Mouse (Mus musculus) neural tube, embryonic 13.5 days (tissue): ENCODE data around the gene Dars2. TPM values are rescaled to one million over a fixed set of nuclear protein-coding genes. Genes with fewer than 3 reads are reported as not detected.

Source experiments
- ATAC-seq: fragments of 200-750 bp; cut with Nextera tagmentation; 2 replicates; pipeline ENCODE4 v1.8.0; 2017; ENCODE audit warnings: low read depth, mild to moderate bottlenecking, moderate TSS enrichment, moderate library complexity
- H3K27ac ChIP-seq: fragments of 300-500 bp; sonication (generic); replicated peaks from 2 replicates; pipeline ENCODE4 v1.5.1; 2015; ENCODE audit warnings: moderate library complexity, mild to moderate bottlenecking, inconsistent platforms
- H3K27me3 ChIP-seq: fragments of 300-500 bp; sonication (generic); 2 replicates; pipeline ENCODE4 v1.6.1; 2015; ENCODE audit warnings: mild to moderate bottlenecking, inconsistent platforms
- H3K36me3 ChIP-seq: fragments of 300-500 bp; sonication (generic); 2 replicates; pipeline ENCODE4 v1.6.1; 2015; ENCODE audit warnings: mild to moderate bottlenecking, inconsistent platforms
- H3K4me1 ChIP-seq: fragments of 300-500 bp; sonication (generic); replicated peaks from 2 replicates; pipeline ENCODE4 v1.6.1; 2015; ENCODE audit warnings: inconsistent platforms
- H3K4me2 ChIP-seq: fragments of 300-500 bp; sonication (generic); 2 replicates; pipeline ENCODE4 v1.6.1; 2015; ENCODE audit warnings: inconsistent platforms, mild to moderate bottlenecking, moderate library complexity
- H3K4me3 ChIP-seq: fragments of 300-500 bp; sonication (generic); 2 replicates; pipeline ENCODE4 v1.5.1; 2015; ENCODE audit warnings: mild to moderate bottlenecking, inconsistent platforms
- H3K9ac ChIP-seq: fragments of 300-500 bp; sonication (generic); 2 replicates; pipeline ENCODE4 v1.6.1; 2015; ENCODE audit warnings: moderate library complexity, mild to moderate bottlenecking, inconsistent platforms
- H3K9me3 ChIP-seq: fragments of 300-500 bp; sonication (generic); 2 replicates; pipeline ENCODE4 v1.6.1; 2016; ENCODE audit warnings: inconsistent platforms
- WGBS: fragments of 180-500 bp; shearing (Covaris S2); methylation state at CpG from one replicate; pipeline ENCODE4 v1.1.7; 2015; 5-methylcytosine and 5-hydroxymethylcytosine counted together
- polyA plus RNA-seq: library from polyadenylated mRNA; unstranded; fragments of >200 nt; fragmentation: Nextera tagmentation; extraction: Ambion mirVana; gene quantifications from 2 replicates; pipeline ENCODE4 v1.2.1, GENCODE M21; 2015

Dars2 gene
- polyA plus RNA-seq, 1 experiment from 2014 or later: 25.2 TPM

GRCm38 (mm10) chr1:161040855-161041254, 29.6 kb downstream of the Dars2 start:
- Histone ChIP-seq H3K27me3 (no peaks in the 10 kb centered on the region), H3K36me3 (peaks cover 75% of the 10 kb centered on the region), H3K27ac (0 out of 2 replicates have a peak overlapping the region, but pooled peaks have one; percentile 54)

GRCm38 (mm10) chr1:161040426-161040770, 30.1 kb downstream of the Dars2 start:
- Histone ChIP-seq H3K36me3 (peaks cover 70% of the 10 kb centered on the region), H3K4me3 (no peak overlapping the region), H3K9ac (no peak overlapping the region), H3K27ac (peak overlapping the region; percentile 54), H3K27me3 (no peaks in the 10 kb centered on the region), H3K4me1 (peaks cover 32% of the 10 kb centered on the region), H3K9me3 (no peaks in the 10 kb centered on the region), H3K4me2 (no peak overlapping the region)
- 65% methylated on average over 1 of the region's 1 CpGs for WGBS
- no peak for ATAC-seq

More at GRCm38 (mm10) chr1:161040855-161041254, 29.6 kb downstream of the Dars2 start:
- Histone ChIP-seq H3K4me2 (no peak overlapping the region), H3K9me3 (no peaks in the 10 kb centered on the region), H3K9ac (no peak overlapping the region), H3K4me3 (no peak overlapping the region), H3K4me1 (peaks cover 32% of the 10 kb centered on the region)
- no peak for ATAC-seq

GRCm38 (mm10) chr1:161039741-161040425, 30.6 kb downstream of the Dars2 start:
- no peaks in the 10 kb centered on the region for H3K27me3 ChIP-seq
- H3K4me3 ChIP-seq: no peak overlapping the region
- H3K9me3 ChIP-seq: no peaks in the 10 kb centered on the region
- peaks cover 65% of the 10 kb centered on the region for H3K36me3 ChIP-seq
- peak overlapping the region; percentile 54 for H3K27ac ChIP-seq
- peaks cover 32% of the 10 kb centered on the region for H3K4me1 ChIP-seq
- no peak overlapping the region for H3K4me2 ChIP-seq
- 13% methylated on average over 3 of the region's 3 CpGs for WGBS
- no peak for ATAC-seq
- no peak overlapping the region for H3K9ac ChIP-seq

- 0 out of 2 replicates have a peak overlapping the region, but pooled peaks have one; percentile 28 for H3K27ac ChIP-seq
- H3K4me2 ChIP-seq: no peak overlapping the region
- no peaks in the 10 kb centered on the region for H3K9me3 ChIP-seq
- no peak overlapping the region for H3K9ac ChIP-seq
- no peaks in the 10 kb centered on the region for H3K27me3 ChIP-seq
- ATAC-seq: no peak
- 4% methylated on average over 3 of the region's 3 CpGs for WGBS
- peaks cover 58% of the 10 kb centered on the region for H3K36me3 ChIP-seq
- H3K4me3 ChIP-seq: no peak overlapping the region
- peaks cover 32% of the 10 kb centered on the region for H3K4me1 ChIP-seq
These were observed 31.3 kb downstream of the Dars2 start for GRCm38 (mm10) chr1:161038968-161039721.

- peak overlapping the region; percentile 80 for H3K4me2 ChIP-seq
- no peaks in the 10 kb centered on the region for H3K27me3 ChIP-seq
- WGBS: 35% methylated on average over 3 of the region's 3 CpGs
- H3K9me3 ChIP-seq: no peaks in the 10 kb centered on the region
- H3K4me3 ChIP-seq: peak overlapping the region; percentile 82
- peak overlapping the region; percentile 65 for H3K9ac ChIP-seq
- H3K27ac ChIP-seq: 0 out of 2 replicates have a peak overlapping the region, but pooled peaks have one; percentile 46
- H3K4me1 ChIP-seq: peaks cover 39% of the 10 kb centered on the region
- H3K36me3 ChIP-seq: peaks cover 48% of the 10 kb centered on the region
- ATAC-seq: no peak
These were observed 32.5 kb downstream of the Dars2 start for GRCm38 (mm10) chr1:161038004-161038403.

- Histone ChIP-seq H3K27me3 (no peaks in the 10 kb centered on the region), H3K36me3 (peaks cover 48% of the 10 kb centered on the region), H3K9ac (peak overlapping the region; percentile 65), H3K9me3 (no peaks in the 10 kb centered on the region), H3K4me1 (peaks cover 43% of the 10 kb centered on the region), H3K27ac (peak overlapping the region; percentile 46; the same call in 1 of the 2 replicates), H3K4me2 (peak overlapping the region; percentile 80), H3K4me3 (peak overlapping the region; percentile 82)
- no peak for ATAC-seq
- WGBS: 23% methylated on average over 3 of the region's 3 CpGs
These were observed 32.9 kb downstream of the Dars2 start for GRCm38 (mm10) chr1:161037599-161037998.

- Histone ChIP-seq H3K9ac (peak overlapping the region; percentile 99), H3K4me1 (peaks cover 46% of the 10 kb centered on the region), H3K27ac (peak overlapping the region; percentile 92), H3K4me3 (peak overlapping the region; percentile 82), H3K36me3 (peaks cover 51% of the 10 kb centered on the region), H3K27me3 (no peaks in the 10 kb centered on the region), H3K4me2 (peak overlapping the region; percentile 80), H3K9me3 (no peaks in the 10 kb centered on the region)
- 0% methylated on average over 1 of the region's 1 CpGs for WGBS
- ATAC-seq: no peak
These were observed 33.4 kb downstream of the Dars2 start for GRCm38 (mm10) chr1:161037026-161037425.

GRCm38 (mm10) chr1:161036411-161036841, 34.0 kb downstream of the Dars2 start:
- Histone ChIP-seq H3K4me3 (peak overlapping the region; percentile 82), H3K9ac (peak overlapping the region; percentile 99), H3K27ac (peak overlapping the region; percentile 92), H3K4me2 (peak overlapping the region; percentile 80), H3K4me1 (peaks cover 46% of the 10 kb centered on the region), H3K9me3 (no peaks in the 10 kb centered on the region), H3K27me3 (no peaks in the 10 kb centered on the region), H3K36me3 (peaks cover 54% of the 10 kb centered on the region)
- ATAC-seq: no peak
- 0% methylated on average over 5 of the region's 5 CpGs for WGBS

- 0% methylated on average over 6 of the region's 6 CpGs for WGBS
- Histone ChIP-seq H3K9me3 (no peaks in the 10 kb centered on the region), H3K4me2 (peak overlapping the region; percentile 80), H3K4me3 (peak overlapping the region; percentile 82), H3K36me3 (peaks cover 57% of the 10 kb centered on the region), H3K27ac (peak overlapping the region; percentile 92), H3K4me1 (peaks cover 46% of the 10 kb centered on the region), H3K9ac (peak overlapping the region; percentile 99), H3K27me3 (no peaks in the 10 kb centered on the region)
- ATAC-seq: no peak
These were observed 34.6 kb downstream of the Dars2 start for GRCm38 (mm10) chr1:161035786-161036404.

- Histone ChIP-seq H3K9ac (peak overlapping the region; percentile 99), H3K36me3 (peaks cover 62% of the 10 kb centered on the region), H3K9me3 (no peaks in the 10 kb centered on the region), H3K4me1 (peaks cover 46% of the 10 kb centered on the region), H3K27me3 (no peaks in the 10 kb centered on the region), H3K4me3 (peak overlapping the region; percentile 82), H3K4me2 (peak overlapping the region; percentile 80), H3K27ac (peak overlapping the region; percentile 92)
- WGBS: under 1% methylated on average over 14 of the region's 14 CpGs
- ATAC-seq: peak; percentile 60
These were observed 35.1 kb downstream of the Dars2 start for GRCm38 (mm10) chr1:161035281-161035785.

GRCm38 (mm10) chr1:161034435-161035280, 35.8 kb downstream of the Dars2 start, which contains the start of gene Zbtb37:
Zbtb37 (minus strand) TSS chr1:161034849.
- no peaks in the 10 kb centered on the region for H3K9me3 ChIP-seq
- H3K4me3 ChIP-seq: peak within 1 kb of the TSS; percentile 82
- H3K9ac ChIP-seq: peak within 1 kb of the TSS; percentile 99
- peak within 1 kb of the TSS; percentile 80 for H3K4me2 ChIP-seq
- no peaks in the 10 kb centered on the region for H3K27me3 ChIP-seq
- H3K36me3 ChIP-seq: peaks cover 63% of the 10 kb centered on the region
- peaks cover 46% of the 10 kb centered on the region for H3K4me1 ChIP-seq
- under 1% methylated on average over 54 of the region's 76 CpGs for WGBS
- H3K27ac ChIP-seq: peak within 1 kb of the TSS; percentile 92
- peak; percentile 96 for ATAC-seq
